Mouse (Mus musculus) adrenal gland, postnatal 4 days (tissue): ENCODE data around the gene Olfr520. TPM values are rescaled to one million over a fixed set of nuclear protein-coding genes. Genes with fewer than 3 reads are reported as not detected.
"Not testable (repeated sequence)": the region's sequence is repeated elsewhere in the genome, so short reads cannot be mapped to it uniquely, and the experiment has no call there.

Experiments
- DNase-seq, 2 experiments: peaks; one replicate each; pipeline ENCODE4 v3.0.0; 2021 to 2022; ENCODE audit warnings: low spot score in 2 of 2, mixed read lengths in 2 of 2
- long read RNA-seq, 2 experiments: library from polyadenylated mRNA; stranded (forward); transcript quantifications; one replicate each; pipeline ENCODE4 v2.0.0; 2021
- total RNA-seq, 2 experiments: library from RNA; stranded (reverse); gene quantifications; 2 replicates each; pipeline ENCODE4 v1.2.3; 2021

Gene Olfr520
- not detected for total RNA-seq
- long read RNA-seq, experiment 1 = 0 reads
- long read RNA-seq, experiment 2 = 0 reads

DNA sequence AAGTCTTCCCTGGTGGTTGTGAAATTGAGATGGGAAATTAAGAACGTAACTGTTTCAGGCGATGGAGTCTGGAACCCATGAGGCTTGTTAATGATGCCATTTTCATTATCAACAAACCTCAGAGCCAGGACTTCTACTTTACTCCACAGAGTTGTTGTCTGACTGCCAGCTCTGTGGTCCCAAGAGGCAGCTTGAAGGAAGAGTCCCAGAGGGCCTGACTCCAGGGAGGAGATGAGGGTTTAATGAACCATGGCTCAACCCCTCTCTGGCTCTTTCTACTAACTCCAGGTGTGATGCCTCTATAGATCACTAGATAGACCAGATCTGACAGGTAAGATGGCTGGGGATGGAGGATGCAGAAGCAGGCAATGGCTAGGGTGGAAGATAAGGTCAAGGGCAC, at the start of gene Olfr520:
Gene Olfr520 (plus strand): TSS at position 301 of the 400 bp plus-strand sequence.
- DNase-seq = no peak

DNA sequence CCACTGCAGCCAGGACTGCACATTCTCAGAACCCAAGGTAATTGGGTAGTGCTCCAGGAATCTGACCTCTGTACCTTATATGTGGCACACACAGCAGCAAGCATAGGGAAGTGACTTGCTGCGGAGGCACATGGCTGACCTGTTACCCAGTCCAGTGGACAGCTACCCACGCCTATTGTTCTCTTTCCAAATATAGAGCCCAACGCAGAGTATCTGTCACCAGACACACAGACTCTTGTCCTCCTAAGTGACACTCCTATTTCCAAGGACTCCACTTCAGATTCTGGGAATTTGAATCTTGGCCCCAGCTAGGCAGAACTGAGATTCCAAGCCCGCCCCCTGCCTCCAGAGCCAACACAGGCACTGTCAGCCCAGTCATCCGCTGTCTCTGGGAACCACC, 49.3 kb upstream of the Olfr520 start:
- DNase-seq = no peak

- DNase-seq = no peak
Observed at GRCm38 (mm10) chr7:99684086-99684485, 46.0 kb upstream of the Olfr520 start.

DNA sequence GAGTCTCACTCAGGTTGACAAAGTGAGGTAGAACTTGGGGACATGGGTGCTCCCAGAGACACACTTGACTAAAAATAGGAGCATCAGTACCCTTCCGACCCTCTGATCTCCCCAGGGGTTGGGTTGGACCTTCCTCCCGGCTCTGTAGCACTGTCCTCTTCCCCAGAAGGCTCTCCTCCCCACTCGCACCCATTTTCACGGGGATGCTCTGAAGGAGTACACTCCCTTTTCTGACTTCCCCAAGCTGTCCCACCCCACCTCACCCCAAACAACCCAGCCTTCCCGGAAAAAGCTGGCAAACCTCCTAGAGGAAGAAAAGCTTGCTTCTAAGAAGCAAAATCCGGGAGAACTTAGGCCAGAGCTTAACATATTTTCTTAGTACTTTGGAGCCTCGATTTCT, 39.3 kb upstream of the Olfr520 start:
- no peak for DNase-seq

- DNase-seq = no peak
Observed at GRCm38 (mm10) chr7:99692396-99692795, 37.7 kb upstream of the Olfr520 start.

- no peak for DNase-seq
Observed at GRCm38 (mm10) chr7:99693387-99693786, 36.7 kb upstream of the Olfr520 start.

- no peak for DNase-seq
Observed at GRCm38 (mm10) chr7:99693976-99694375, 36.1 kb upstream of the Olfr520 start.

DNA sequence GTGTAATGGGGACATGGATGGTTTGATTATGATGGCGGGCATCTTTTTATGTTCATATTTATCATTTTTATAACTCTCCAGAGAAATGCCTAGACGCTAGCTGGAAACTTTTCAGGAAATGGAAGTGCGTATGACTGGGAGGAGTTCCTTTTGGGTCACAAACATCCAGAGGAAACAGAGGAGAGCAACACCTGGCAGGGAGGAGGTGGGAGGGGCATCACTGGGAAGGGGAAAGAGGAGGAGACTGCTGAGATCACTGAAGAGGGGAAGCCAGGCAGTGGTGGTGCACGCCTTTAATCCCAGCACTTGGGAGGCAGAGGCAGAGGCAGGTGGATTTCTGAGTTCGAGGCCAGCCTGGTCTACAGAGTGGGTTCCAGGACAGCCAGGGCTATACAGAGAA, 35.6 kb upstream of the Olfr520 start:
- DNase-seq = not testable (repeated sequence)

GRCm38 (mm10) chr7:99695471-99696057, 34.5 kb upstream of the Olfr520 start:
- DNase-seq = no peak

- no peak for DNase-seq
Observed at GRCm38 (mm10) chr7:99698576-99698975, 31.5 kb upstream of the Olfr520 start.

DNA sequence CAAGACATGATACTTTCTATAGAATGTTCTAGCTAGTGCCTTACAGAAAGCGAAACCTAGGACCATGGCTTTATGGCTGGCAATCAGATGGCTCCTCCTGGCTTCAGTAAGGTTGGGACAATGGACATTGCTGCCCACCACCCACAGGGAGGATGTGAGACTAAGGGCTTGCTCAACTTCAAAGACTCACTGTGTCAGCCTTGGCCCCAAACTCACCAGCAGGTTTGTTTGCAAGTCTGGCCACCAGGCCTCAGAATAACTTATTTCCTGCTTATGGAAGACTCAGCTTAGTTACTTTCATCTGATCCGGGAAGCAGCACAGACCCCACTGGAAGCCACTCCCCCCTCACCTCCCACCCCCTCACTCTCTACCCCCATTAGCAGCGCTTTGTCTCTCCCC, 31.0 kb upstream of the Olfr520 start:
- DNase-seq = no peak

- no peak for DNase-seq
Observed at GRCm38 (mm10) chr7:99699709-99700151, 30.3 kb upstream of the Olfr520 start.

GRCm38 (mm10) chr7:99700641-99701040, 29.4 kb upstream of the Olfr520 start:
- DNase-seq = no peak

- no peak for DNase-seq
Observed at GRCm38 (mm10) chr7:99702201-99702600, 27.9 kb upstream of the Olfr520 start.

DNA sequence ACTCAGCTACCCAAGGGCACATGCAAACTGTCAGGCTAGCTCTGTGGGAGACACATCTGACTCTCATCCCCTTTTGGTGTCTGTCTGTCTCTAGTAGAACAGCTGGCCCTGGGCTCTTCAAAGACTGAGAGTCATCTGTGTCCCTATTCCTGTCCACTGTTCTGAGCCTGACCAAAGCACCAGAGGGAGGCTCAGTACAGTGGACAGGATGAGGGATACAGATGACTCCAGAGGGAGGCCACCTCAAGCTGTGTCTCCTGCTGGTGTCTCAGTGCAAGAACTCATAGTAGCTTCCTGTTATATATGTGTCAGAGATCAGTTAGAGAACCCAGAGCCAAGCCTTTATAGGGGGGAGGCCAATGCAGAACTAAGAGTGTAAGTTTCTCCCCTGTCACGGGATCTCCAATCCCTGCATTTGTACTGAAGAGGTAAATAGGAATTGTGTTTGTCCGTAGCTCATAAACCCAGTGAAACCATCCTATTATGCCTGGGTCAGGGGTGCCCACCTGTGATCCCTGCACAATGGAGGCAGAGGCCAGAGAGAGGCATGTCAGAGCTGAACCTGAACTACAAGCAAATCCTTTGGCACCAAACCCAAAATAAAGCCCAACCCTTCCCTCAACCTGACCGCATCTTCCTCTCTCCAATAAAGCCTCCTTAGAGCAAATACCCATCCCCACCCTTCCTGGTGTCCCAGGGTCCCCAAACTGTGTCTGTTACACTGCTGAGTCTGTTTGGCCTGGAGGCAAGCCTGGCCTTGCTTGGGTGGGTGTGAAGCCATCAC, 25.1 kb upstream of the Olfr520 start:
- DNase-seq = no peak

- no peak for DNase-seq
Observed at GRCm38 (mm10) chr7:99706341-99707037, 23.6 kb upstream of the Olfr520 start.

DNA sequence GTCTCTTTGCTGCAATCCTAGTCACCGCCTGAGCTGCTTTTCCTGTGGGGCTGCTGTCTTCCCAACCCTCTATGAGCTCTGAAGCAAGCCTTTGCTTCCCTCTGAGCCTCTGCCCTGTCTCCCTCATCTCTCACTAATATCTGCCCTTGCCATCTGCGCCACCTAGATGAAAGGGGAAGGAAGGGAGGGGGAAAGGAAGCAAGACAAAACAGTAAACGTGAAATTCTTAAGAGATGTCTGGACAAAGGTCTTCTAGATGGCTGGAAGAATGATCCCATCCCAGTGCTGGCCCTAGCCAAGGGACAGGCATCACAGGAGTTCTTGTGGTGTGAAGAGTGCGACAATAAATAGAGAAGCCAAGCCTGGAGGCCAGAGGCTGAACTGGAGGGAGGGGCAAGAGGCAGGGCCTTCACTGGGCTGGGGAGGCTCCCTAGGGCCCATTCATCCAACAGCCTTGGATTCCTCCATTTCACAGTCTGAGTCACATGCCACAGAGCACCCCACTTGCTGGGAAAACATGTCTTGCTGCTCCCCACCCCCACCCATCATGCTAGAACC, 23.0 kb upstream of the Olfr520 start:
- peak in 1 of 2 experiments; percentile 47 for DNase-seq

- DNase-seq = no peak
Observed at GRCm38 (mm10) chr7:99707671-99708070, 22.4 kb upstream of the Olfr520 start.

- no peak for DNase-seq
Observed at GRCm38 (mm10) chr7:99708301-99708721, 21.8 kb upstream of the Olfr520 start.

- no peak for DNase-seq
Observed at GRCm38 (mm10) chr7:99708750-99709149, 21.3 kb upstream of the Olfr520 start.

GRCm38 (mm10) chr7:99709992-99710391, 20.1 kb upstream of the Olfr520 start:
- no peak for DNase-seq

- no peak for DNase-seq
Observed at GRCm38 (mm10) chr7:99710476-99710875, 19.6 kb upstream of the Olfr520 start.
